Mouse (Mus musculus) left cerebral cortex, postnatal 36 days (tissue): ENCODE measurements around the gene Msi2. TPM values are rescaled to one million over a fixed set of nuclear protein-coding genes. Genes with fewer than 3 reads are reported as not detected.
A peak's percentile ranks its signal among the peaks of the same experiment; 100 is the strongest.

Source experiments
- DNase-seq, 2 experiments: peaks; one replicate each; pipeline ENCODE4 v3.0.0; 2021 to 2022; ENCODE audit warnings: low spot score in 2 of 2, mixed read lengths in 1 of 2
- intact Hi-C: fragments of 180-260 bp; cut with DNase I; formaldehyde crosslinking; loops from one replicate; pipeline ENCODE4 v1.15.1; 2025
- total RNA-seq, 2 experiments: library from RNA; stranded (reverse); gene quantifications; 2 replicates each; pipeline ENCODE4 v1.2.3; 2021

Gene Msi2
- total RNA-seq, 2 experiments from 2014 or later, result 117 to 132 TPM

GRCm38 (mm10) chr11:88378686-88379339 lies 339.5 kb downstream of the Msi2 start:
- DNase-seq, result no peak
- intact Hi-C loops, result no loop called here

- peak in 1 of 2 experiments; percentile 18 for DNase-seq
Measured at GRCm38 (mm10) chr11:88372589-88372988, 345.7 kb downstream of the Msi2 start.

GRCm38 (mm10) chr11:88369898-88370297 lies 348.4 kb downstream of the Msi2 start:
- intact Hi-C loops, result no loop called here
- DNase-seq, result no peak

More at GRCm38 (mm10) chr11:88372589-88372988, 345.7 kb downstream of the Msi2 start:
- intact Hi-C loops, result no loop called here

- intact Hi-C loops, result no loop called here
- no peak for DNase-seq
Measured at GRCm38 (mm10) chr11:88367501-88367900, 350.8 kb downstream of the Msi2 start.

GRCm38 (mm10) chr11:88365914-88366540 lies 352.3 kb downstream of the Msi2 start:
- DNase-seq, result no peak
- intact Hi-C loops, result no loop called here

- intact Hi-C loops, result no loop called here
- no peak for DNase-seq
Measured at GRCm38 (mm10) chr11:88364231-88364630, 354.1 kb downstream of the Msi2 start.

- DNase-seq, result no peak
- intact Hi-C loops, result no loop called here
Measured at GRCm38 (mm10) chr11:88363481-88363880, 354.8 kb downstream of the Msi2 start.

GRCm38 (mm10) chr11:88359736-88360135 lies 358.6 kb downstream of the Msi2 start:
- no peak for DNase-seq
- intact Hi-C loops, result no loop called here

GRCm38 (mm10) chr11:88357325-88357724 lies 361.0 kb downstream of the Msi2 start:
- DNase-seq, result no peak
- intact Hi-C loops, result no loop called here

GRCm38 (mm10) chr11:88356598-88357290 lies 361.6 kb downstream of the Msi2 start:
- intact Hi-C loops, result no loop called here
- peak; percentile 51 to 57 for DNase-seq

GRCm38 (mm10) chr11:88356016-88356415 lies 362.3 kb downstream of the Msi2 start:
- intact Hi-C loops, result no loop called here

GRCm38 (mm10) chr11:88354771-88355170 lies 363.5 kb downstream of the Msi2 start:
- no peak for DNase-seq
- intact Hi-C loops, result no loop called here

More at GRCm38 (mm10) chr11:88356016-88356415, 362.3 kb downstream of the Msi2 start:
- no peak for DNase-seq

GRCm38 (mm10) chr11:88351722-88352473 lies 366.4 kb downstream of the Msi2 start:
- DNase-seq, result no peak
- intact Hi-C loops, result no loop called here

- intact Hi-C loops, result no loop called here
- peak in 1 of 2 experiments; percentile 18 for DNase-seq
Measured at GRCm38 (mm10) chr11:88348690-88349089, 369.6 kb downstream of the Msi2 start.

- no peak for DNase-seq
- intact Hi-C loops, result no loop called here
Measured at GRCm38 (mm10) chr11:88348056-88348455, 370.3 kb downstream of the Msi2 start.

GRCm38 (mm10) chr11:88346066-88346465 lies 372.2 kb downstream of the Msi2 start:
- intact Hi-C loops, result no loop called here
- DNase-seq, result no peak

- intact Hi-C loops, result no loop called here
- DNase-seq, result no peak
Measured at GRCm38 (mm10) chr11:88337926-88338325, 380.4 kb downstream of the Msi2 start.

GRCm38 (mm10) chr11:88334893-88335292 lies 383.4 kb downstream of the Msi2 start:
- DNase-seq, result no peak
- intact Hi-C loops, result no loop called here

GRCm38 (mm10) chr11:88332309-88332934 lies 385.9 kb downstream of the Msi2 start:
- intact Hi-C loops, result no loop called here
- no peak for DNase-seq

GRCm38 (mm10) chr11:88331722-88332121 lies 386.6 kb downstream of the Msi2 start:
- no peak for DNase-seq
- intact Hi-C loops, result no loop called here
